Mouse (Mus musculus): ENCODE results near the gene Tor3a. TPM values are rescaled to one million over a fixed set of nuclear protein-coding genes. Genes with fewer than 3 reads are reported as not detected.
A peak's percentile ranks its signal among the peaks of the same experiment; 100 is the strongest.

Tor3a gene
- polyA plus RNA-seq, 1 experiment from 2014 or later: 10.0 TPM

GRCm38 (mm10) chr1:156620292-156620909 is 53.8 kb downstream of the Tor3a start:
- Histone ChIP-seq H3K4me3 (ENCODE audit: low read depth, low read length) (no peak overlapping the region), H3K36me3 (ENCODE audit: control insufficient read depth, insufficient read depth, low read length) (peaks cover 21% of the 10 kb centered on the region; the same call in 1 of the 2 replicates), H3K27me3 (replicated peaks; ENCODE audit: control insufficient read depth, insufficient read depth, low read length) (no peaks in the 10 kb centered on the region), H3K4me2 (ENCODE audit: low read depth, low read length) (no peak overlapping the region), H3K27ac (replicated peaks; ENCODE audit: low read depth, low read length) (no peak overlapping the region), H3K9ac (ENCODE audit: low read depth, low read length) (no peak overlapping the region), H3K9me3 (ENCODE audit: control insufficient read depth, low read length) (no peaks in the 10 kb centered on the region), H3K4me1 (ENCODE audit: control insufficient read depth, insufficient read depth, low read length) (peaks cover 11% of the 10 kb centered on the region)
- DNase-seq (ENCODE audit: low spot score): no peak
- 81% methylated on average over 4 of the region's 4 CpGs for WGBS
- no peak for ATAC-seq (ENCODE audit: low read depth)

GRCm38 (mm10) chr1:156617811-156618210 is 56.3 kb downstream of the Tor3a start:
- ATAC-seq (ENCODE audit: low read depth) (no peak), DNase-seq (ENCODE audit: low spot score) (no peak)
- H3K27ac ChIP-seq (replicated peaks; ENCODE audit: low read depth, low read length): no peak overlapping the region
- H3K9me3 ChIP-seq (ENCODE audit: control insufficient read depth, low read length): no peaks in the 10 kb centered on the region
- H3K36me3 ChIP-seq (ENCODE audit: control insufficient read depth, insufficient read depth, low read length): peaks cover 4% of the 10 kb centered on the region; the same call in 1 of the 2 replicates
- no peak overlapping the region for H3K9ac ChIP-seq (ENCODE audit: low read depth, low read length)
- 51% methylated on average over 4 of the region's 4 CpGs for WGBS
- H3K4me3 ChIP-seq (ENCODE audit: low read depth, low read length): no peak overlapping the region
- H3K4me2 ChIP-seq (ENCODE audit: low read depth, low read length): no peak overlapping the region
- H3K4me1 ChIP-seq (ENCODE audit: control insufficient read depth, insufficient read depth, low read length): peaks cover 18% of the 10 kb centered on the region
- no peaks in the 10 kb centered on the region for H3K27me3 ChIP-seq (replicated peaks; ENCODE audit: control insufficient read depth, insufficient read depth, low read length)

DNA sequence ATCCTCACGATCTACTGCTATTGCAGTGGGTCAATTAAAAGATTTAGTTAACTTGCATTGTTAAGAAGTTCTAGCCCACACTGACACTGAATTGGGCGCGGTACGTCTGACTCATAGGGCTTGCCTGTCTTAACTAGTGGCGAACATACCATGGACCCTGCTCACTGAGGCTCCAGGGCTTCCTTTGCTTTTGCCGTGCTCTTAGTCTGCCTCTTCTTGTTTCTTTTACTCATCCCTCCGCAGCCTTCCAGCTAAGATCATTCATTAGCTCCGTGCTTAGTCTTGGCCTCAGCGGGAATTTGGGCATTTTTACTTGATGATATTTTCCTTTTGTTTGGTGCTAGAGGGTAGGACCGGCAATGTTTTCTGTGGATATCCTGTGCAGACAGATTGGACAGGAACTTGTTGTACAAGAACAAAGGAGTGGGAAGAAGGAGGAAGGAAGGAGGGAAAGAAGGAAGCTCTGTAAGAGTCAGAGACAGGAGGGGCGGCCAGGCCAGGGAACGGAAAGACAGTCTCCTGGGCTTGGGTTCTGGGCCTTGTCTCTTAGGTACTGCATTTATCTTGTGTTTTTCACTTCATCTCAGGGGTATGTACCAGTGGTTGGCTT is 57.1 kb downstream of the Tor3a start:
- no peaks in the 10 kb centered on the region for H3K36me3 ChIP-seq (ENCODE audit: control insufficient read depth, insufficient read depth, low read length)
- H3K27ac ChIP-seq (replicated peaks; ENCODE audit: low read depth, low read length): peak overlapping the region; percentile 36; the same call in 1 of the 2 replicates
- H3K9me3 ChIP-seq (ENCODE audit: control insufficient read depth, low read length): no peaks in the 10 kb centered on the region
- no peaks in the 10 kb centered on the region for H3K27me3 ChIP-seq (replicated peaks; ENCODE audit: control insufficient read depth, insufficient read depth, low read length)
- ATAC-seq (ENCODE audit: low read depth) (no peak), DNase-seq (ENCODE audit: low spot score) (peak; percentile 64)
- peak overlapping the region; percentile 23 for H3K4me2 ChIP-seq (ENCODE audit: low read depth, low read length)
- WGBS: 33% methylated on average over 12 of the region's 12 CpGs
- peaks cover 18% of the 10 kb centered on the region for H3K4me1 ChIP-seq (ENCODE audit: control insufficient read depth, insufficient read depth, low read length)
- H3K4me3 ChIP-seq (ENCODE audit: low read depth, low read length): no peak overlapping the region
- H3K9ac ChIP-seq (ENCODE audit: low read depth, low read length): no peak overlapping the region

- 0 out of 2 replicates have a peak overlapping the region, but pooled peaks have one; percentile 5 for H3K4me3 ChIP-seq (ENCODE audit: low read depth, low read length)
- peak overlapping the region; percentile 58 for H3K27ac ChIP-seq (replicated peaks; ENCODE audit: low read depth, low read length)
- ATAC-seq (ENCODE audit: low read depth) (peak; percentile 58), DNase-seq (ENCODE audit: low spot score) (peak; percentile 76)
- WGBS: 25% methylated on average over 13 of the region's 13 CpGs
- no peaks in the 10 kb centered on the region for H3K9me3 ChIP-seq (ENCODE audit: control insufficient read depth, low read length)
- no peaks in the 10 kb centered on the region for H3K27me3 ChIP-seq (replicated peaks; ENCODE audit: control insufficient read depth, insufficient read depth, low read length)
- peaks cover 18% of the 10 kb centered on the region for H3K4me1 ChIP-seq (ENCODE audit: control insufficient read depth, insufficient read depth, low read length)
- H3K9ac ChIP-seq (ENCODE audit: low read depth, low read length): 0 out of 2 replicates have a peak overlapping the region, but pooled peaks have one; percentile 19
- no peaks in the 10 kb centered on the region for H3K36me3 ChIP-seq (ENCODE audit: control insufficient read depth, insufficient read depth, low read length)
- peak overlapping the region; percentile 41; the same call in 1 of the 2 replicates for H3K4me2 ChIP-seq (ENCODE audit: low read depth, low read length)
Measured at GRCm38 (mm10) chr1:156615381-156616133, 58.6 kb downstream of the Tor3a start.

DNA sequence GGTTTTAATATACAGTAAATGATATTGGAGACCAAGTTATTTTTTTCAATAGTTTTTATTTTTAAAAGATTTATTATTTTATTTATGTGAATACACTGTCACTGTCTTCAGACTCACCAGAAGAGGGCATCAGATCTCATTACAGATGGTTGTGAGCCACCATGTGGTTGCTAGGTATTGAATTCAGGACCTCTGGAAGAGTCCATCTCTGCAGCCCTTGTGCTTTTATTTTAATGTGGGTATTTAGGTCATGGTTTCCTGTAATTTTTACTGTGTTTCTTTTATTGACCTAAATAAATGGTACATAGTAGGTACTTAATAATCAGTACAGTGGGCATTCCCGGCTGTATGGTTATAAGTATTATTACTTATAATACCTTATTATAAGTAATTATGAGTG is 59.4 kb downstream of the Tor3a start:
- Histone ChIP-seq H3K36me3 (ENCODE audit: control insufficient read depth, insufficient read depth, low read length) (no peaks in the 10 kb centered on the region), H3K4me1 (ENCODE audit: control insufficient read depth, insufficient read depth, low read length) (peaks cover 18% of the 10 kb centered on the region), H3K9me3 (ENCODE audit: control insufficient read depth, low read length) (no peaks in the 10 kb centered on the region), H3K4me3 (ENCODE audit: low read depth, low read length) (no peak overlapping the region), H3K27ac (replicated peaks; ENCODE audit: low read depth, low read length) (no peak overlapping the region), H3K9ac (ENCODE audit: low read depth, low read length) (no peak overlapping the region), H3K27me3 (replicated peaks; ENCODE audit: control insufficient read depth, insufficient read depth, low read length) (no peaks in the 10 kb centered on the region), H3K4me2 (ENCODE audit: low read depth, low read length) (no peak overlapping the region)
- 86% methylated on average over 1 of the region's 1 CpGs for WGBS
- no peak for DNase-seq (ENCODE audit: low spot score)
- ATAC-seq (ENCODE audit: low read depth): no peak

DNA sequence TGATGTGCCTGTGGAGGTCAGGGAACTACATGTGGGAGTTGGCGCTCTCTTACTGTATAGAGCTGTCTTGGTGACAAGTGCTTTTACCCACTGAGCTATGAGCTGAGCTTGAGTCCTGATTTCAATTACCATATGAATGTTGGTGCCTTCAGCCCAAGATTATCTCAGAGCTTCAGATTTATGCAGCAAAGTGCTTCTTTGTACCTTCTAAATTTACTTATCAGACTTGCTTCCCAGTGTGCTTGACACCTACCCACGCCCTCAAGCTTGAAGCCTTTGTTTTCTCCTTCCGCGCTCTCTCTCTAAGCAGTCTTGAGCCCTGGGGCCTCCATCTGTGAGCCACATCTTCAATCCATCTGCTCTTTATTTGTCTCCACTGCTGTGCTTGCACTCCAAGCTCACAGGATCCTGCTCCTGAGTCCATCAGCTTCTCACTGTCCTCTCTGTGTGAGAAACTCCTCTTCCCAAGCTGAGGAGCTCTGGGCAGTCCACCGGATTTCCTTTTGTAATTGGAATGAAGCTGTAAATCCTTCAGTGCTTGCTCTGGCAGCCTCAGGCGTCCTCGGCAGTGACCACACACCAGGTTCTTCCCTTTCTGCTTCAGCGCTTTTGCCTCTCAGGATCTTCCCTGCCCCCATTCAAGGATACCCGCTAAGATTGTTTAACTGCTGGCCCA is 60.2 kb downstream of the Tor3a start:
- H3K4me2 ChIP-seq (ENCODE audit: low read depth, low read length): 0 out of 2 replicates have a peak overlapping the region, but pooled peaks have one; percentile 15
- 22% methylated on average over 9 of the region's 9 CpGs for WGBS
- no peaks in the 10 kb centered on the region for H3K9me3 ChIP-seq (ENCODE audit: control insufficient read depth, low read length)
- H3K4me1 ChIP-seq (ENCODE audit: control insufficient read depth, insufficient read depth, low read length): peaks cover 18% of the 10 kb centered on the region
- peak overlapping the region; percentile 77 for H3K27ac ChIP-seq (replicated peaks; ENCODE audit: low read depth, low read length)
- H3K27me3 ChIP-seq (replicated peaks; ENCODE audit: control insufficient read depth, insufficient read depth, low read length): no peaks in the 10 kb centered on the region
- H3K4me3 ChIP-seq (ENCODE audit: low read depth, low read length): no peak overlapping the region
- no peaks in the 10 kb centered on the region for H3K36me3 ChIP-seq (ENCODE audit: control insufficient read depth, insufficient read depth, low read length)
- peak; percentile 56 for DNase-seq (ENCODE audit: low spot score)
- no peak overlapping the region for H3K9ac ChIP-seq (ENCODE audit: low read depth, low read length)
- ATAC-seq (ENCODE audit: low read depth): peak; percentile 31; the same call in 1 of the 2 replicates

DNA sequence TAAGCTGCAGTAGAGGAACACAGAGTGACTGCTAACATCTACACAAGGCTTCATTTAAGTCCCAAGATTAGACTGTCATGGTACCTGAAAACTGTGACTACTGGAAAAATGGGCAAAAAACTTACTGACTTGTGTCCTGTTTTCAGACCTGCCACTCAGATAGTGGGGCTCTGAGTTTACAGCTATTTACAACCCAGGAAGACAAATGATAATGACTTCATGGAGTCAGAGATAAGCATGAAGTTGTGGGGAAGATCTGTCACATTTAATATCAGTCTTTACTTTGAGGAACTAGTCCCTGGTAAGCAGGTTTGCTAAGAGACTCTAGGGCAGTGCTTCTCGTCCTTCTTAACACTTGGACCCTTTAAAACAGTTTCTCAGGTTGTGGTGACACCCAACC is 63.9 kb downstream of the Tor3a start:
- 89% methylated on average over 1 of the region's 1 CpGs for WGBS
- no peaks in the 10 kb centered on the region for H3K9me3 ChIP-seq (ENCODE audit: control insufficient read depth, low read length)
- no peaks in the 10 kb centered on the region for H3K36me3 ChIP-seq (ENCODE audit: control insufficient read depth, insufficient read depth, low read length)
- no peaks in the 10 kb centered on the region for H3K27me3 ChIP-seq (replicated peaks; ENCODE audit: control insufficient read depth, insufficient read depth, low read length)
- no peak overlapping the region for H3K9ac ChIP-seq (ENCODE audit: low read depth, low read length)
- no peak overlapping the region for H3K27ac ChIP-seq (replicated peaks; ENCODE audit: low read depth, low read length)
- DNase-seq (ENCODE audit: low spot score): no peak
- no peak overlapping the region for H3K4me2 ChIP-seq (ENCODE audit: low read depth, low read length)
- H3K4me1 ChIP-seq (ENCODE audit: control insufficient read depth, insufficient read depth, low read length): peaks cover 6% of the 10 kb centered on the region; the same call in 1 of the 2 replicates
- ATAC-seq (ENCODE audit: low read depth): no peak
- no peak overlapping the region for H3K4me3 ChIP-seq (ENCODE audit: low read depth, low read length)

GRCm38 (mm10) chr1:156608496-156608895 is 65.7 kb downstream of the Tor3a start:
- ATAC-seq (ENCODE audit: low read depth): no peak
- Histone ChIP-seq H3K27me3 (replicated peaks; ENCODE audit: control insufficient read depth, insufficient read depth, low read length) (no peaks in the 10 kb centered on the region), H3K9ac (ENCODE audit: low read depth, low read length) (no peak overlapping the region), H3K4me3 (ENCODE audit: low read depth, low read length) (no peak overlapping the region), H3K36me3 (ENCODE audit: control insufficient read depth, insufficient read depth, low read length) (no peaks in the 10 kb centered on the region), H3K27ac (replicated peaks; ENCODE audit: low read depth, low read length) (no peak overlapping the region), H3K9me3 (ENCODE audit: control insufficient read depth, low read length) (no peaks in the 10 kb centered on the region), H3K4me1 (ENCODE audit: control insufficient read depth, insufficient read depth, low read length) (no peaks in the 10 kb centered on the region), H3K4me2 (ENCODE audit: low read depth, low read length) (no peak overlapping the region)
- 93% methylated on average over 2 of the region's 2 CpGs for WGBS
- no peak for DNase-seq (ENCODE audit: low spot score)
